Mouse (Mus musculus) bone marrow macrophage, adult 2 months (primary cell): ENCODE measurements at regions not wholly inside any gene's neighbourhood (a gene's known extent, or its start where the extent isn't known, plus 50 kb on each side); places are given as distances from the start of the nearest gene placed in this dataset.

Experiments used
- CTCF ChIP-seq: IDR thresholded peaks from 2 replicates; pipeline ENCODE4 v1.5.1; 2012; ENCODE audit warnings: low read depth, mild to moderate bottlenecking, low read length, moderate library complexity
- POLR2A ChIP-seq: IDR thresholded peaks from 2 replicates; pipeline ENCODE4 v1.6.1; 2012; ENCODE audit warnings: mild to moderate bottlenecking, low read depth, low read length, borderline replicate concordance

DNA sequence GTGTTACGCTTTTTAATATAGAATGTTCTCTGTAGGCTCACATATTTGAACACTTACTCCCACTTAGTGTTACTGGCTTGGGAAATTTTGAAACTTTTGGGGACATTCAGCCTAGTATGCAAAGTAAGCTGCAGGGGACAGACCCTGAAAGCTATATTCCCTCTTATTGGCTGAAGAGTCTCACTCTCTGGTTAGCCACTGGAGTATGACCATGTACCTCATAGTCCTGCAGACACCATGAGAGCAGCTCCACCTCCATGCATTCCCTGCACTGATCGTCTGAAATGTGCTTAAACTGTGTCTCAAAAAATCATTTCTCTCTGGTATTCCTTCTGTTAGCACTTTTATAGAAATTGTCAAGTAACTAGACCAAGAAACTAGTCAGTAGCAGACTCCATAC is 534.9 kb upstream of the Cblb start:
- no peak for TF ChIP-seq POLR2A
- TF ChIP-seq CTCF = no peak
